Mouse (Mus musculus) c-Kit-positive CD71-positive TER-119-negative erythroid progenitor cells, embryonic 14.5 days (primary cell): ENCODE data around the gene Ush1g.

Experiments
- DNase-seq: peaks from one replicate; pipeline ENCODE4 v3.0.0-alpha.2; 2013; ENCODE audit warnings: low read depth

Ush1g gene

DNA sequence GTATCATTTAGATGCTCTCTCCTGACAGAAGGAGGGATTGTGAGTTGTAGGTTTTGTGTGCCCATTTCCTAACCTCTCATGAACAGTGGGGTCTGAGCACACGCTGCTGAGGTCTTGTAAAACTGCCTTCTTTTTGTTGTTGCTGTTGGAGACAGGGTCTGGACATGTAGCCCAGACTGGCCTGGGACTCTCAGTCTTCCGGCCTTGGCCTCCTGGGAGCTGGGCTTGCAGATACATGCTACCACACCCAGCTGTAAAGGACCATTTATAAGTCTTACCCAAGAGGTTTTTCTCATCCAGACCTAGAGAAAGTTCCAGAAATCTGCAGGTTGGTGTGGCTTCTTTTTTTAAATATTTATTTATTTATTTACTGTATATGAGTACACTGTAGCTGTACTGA lies 33.5 kb downstream of the Ush1g start:
- no peak for DNase-seq

DNA sequence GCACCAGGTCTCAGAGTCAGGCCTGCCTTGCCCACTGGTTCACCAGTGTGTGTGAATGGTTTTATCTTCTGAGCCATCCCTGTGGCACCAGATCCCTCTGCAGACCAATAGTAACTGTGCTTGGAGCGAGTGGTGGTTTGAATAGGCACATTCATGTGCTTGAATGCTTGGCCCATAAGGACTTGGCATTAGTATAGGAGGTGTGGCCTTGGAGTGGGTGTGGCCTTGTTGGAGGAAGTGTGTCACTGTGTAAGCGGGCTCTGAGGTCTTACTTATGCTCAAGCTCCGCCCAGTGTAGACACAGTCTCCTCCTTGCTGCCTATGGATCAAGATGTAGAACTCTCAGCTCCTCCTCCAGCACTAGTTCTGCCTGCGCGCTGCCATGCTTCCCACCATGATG lies 34.5 kb downstream of the Ush1g start:
- DNase-seq = no peak

GRCm38 (mm10) chr11:115286201-115286993 lies 35.4 kb downstream of the Ush1g start:
- DNase-seq = no peak

DNA sequence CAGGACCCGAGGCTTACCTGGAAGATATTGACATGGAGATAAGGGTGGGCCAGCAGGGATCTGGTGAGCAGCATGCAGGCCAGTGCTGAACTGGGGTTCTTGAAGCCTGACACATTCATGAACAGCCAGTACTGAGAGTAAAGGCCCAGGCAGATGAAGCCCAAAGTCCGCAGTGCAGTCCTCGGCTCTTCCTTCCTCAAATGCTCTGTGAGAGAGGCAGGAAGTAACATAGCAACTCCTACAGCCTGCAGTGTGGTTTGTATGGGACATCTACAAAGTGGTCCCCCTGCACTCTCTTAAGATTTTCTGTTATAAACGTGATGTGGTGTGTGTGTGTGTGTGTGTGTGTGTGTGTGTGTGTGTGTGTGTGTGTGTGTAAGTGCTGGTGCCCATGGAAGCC lies 36.6 kb downstream of the Ush1g start:
- DNase-seq = no peak

DNA sequence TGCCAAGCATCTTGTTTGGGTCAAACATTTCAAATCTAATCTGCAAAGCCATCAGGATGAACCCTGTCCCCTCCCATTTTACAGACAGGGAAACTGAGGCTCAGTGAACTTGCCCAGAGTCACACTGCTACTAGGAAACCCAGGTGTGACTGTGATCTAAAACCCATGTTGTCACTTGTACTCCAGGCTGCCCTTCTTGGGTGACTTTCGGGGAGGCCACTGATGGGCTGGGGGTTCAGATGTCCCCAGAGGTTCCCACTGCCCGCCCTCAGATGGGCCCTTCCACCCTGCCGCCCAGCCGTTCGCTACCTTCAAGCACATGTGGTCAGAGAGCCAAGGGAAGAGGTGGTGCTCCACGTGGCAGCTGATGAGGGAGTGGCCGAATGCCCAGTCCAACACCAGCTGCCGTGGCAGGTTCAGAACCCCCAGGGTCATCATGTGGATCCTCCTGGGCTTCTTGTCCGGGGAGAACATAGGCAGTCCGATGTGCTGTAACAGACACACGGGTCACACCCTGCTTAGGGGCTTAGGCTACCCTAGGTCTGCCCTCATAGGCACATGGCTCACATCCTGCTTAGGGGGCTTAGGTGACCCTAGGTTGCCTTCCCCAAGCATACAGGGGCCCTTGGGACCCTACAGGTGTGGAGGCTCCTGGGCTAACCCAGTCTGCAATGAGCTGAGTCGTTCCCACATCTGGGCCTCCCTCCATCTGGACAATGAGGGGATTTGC lies 37.8 kb downstream of the Ush1g start:
- no peak for DNase-seq

DNA sequence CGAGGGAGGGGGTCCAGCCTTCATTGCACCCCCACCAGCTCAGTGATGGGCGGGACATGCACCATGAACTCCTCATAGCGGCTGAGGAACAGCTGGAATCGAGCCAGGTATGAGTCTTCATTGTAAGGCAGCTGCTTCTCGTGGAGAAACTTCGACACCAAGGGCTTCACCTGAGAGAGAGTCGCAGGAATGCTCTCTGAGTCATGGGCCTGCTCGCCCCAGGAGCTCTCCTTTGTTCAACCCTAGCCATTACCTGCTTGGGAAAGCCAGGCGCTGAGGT lies 38.4 kb downstream of the Ush1g start:
- DNase-seq = no peak

- DNase-seq = no peak
Measured at GRCm38 (mm10) chr11:115282723-115283485, 38.9 kb downstream of the Ush1g start.

DNA sequence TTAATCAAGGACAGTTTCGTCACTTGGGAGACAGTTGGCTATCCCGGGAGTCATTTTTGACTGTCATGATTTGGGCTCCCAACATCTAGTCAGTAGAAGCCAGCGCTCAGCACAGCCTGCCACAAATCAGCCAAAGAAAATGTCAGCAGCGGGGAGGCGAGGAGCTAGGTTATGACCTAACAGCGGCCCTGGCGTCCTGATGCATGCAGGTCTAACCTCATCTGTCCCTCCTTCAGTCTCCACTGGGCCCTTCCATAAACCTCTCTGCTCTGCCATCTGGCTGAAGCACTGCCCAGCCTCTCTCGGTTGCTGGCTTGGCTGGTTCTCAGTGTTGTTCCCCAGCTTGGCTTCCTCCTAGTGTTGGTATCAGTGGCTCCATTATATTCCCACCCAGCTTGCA lies 39.5 kb downstream of the Ush1g start:
- no peak for DNase-seq

- DNase-seq = peak; percentile 77
Measured at GRCm38 (mm10) chr11:115279726-115280125, 42.1 kb downstream of the Ush1g start.

DNA sequence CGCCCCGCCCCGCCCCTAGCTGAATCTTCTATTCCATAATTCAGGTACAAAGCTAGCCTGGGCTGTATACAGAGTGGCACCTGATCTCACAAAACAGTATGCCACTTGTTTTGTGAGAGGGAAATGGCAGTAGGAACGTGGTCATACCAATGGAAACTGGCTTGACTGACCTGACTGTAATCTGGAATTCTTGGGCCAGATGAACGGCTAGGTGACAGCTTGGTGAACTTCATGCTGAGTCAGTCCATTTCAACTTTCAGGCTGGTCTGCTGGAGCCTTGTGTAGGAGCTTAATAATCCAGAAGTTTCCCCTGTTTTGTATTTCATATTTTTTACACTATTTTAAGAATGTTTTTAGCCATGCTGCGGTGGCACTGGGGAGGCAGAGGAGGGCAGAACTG lies 43.7 kb downstream of the Ush1g start:
- no peak for DNase-seq

- no peak for DNase-seq
Measured at GRCm38 (mm10) chr11:115277604-115277975, 44.3 kb downstream of the Ush1g start.

- DNase-seq = peak; percentile 100
Measured at GRCm38 (mm10) chr11:115276780-115277603, 44.8 kb downstream of the Ush1g start, which contains the start of gene Fdxr. Gene Fdxr, minus strand, starts transcription at chr11:115277050.

DNA sequence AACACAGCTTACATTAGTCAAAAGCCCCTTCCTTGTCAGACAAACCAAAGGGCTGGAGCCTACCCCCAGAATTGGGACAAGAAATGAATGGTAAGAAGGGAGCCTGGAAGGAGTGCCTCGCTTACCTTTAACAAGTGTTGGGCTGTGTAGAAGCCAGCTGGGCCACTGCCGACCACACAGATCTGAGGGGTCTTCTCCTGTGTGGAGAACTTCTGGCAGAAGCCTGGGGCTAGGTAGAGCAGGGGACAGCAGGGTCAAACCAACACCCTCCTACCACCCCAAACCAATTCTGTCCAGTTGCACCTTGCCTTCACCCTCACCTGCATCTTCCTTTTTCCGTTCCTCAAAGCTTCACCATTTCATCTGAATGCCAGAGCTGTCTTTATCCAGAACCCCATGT lies 45.9 kb downstream of the Ush1g start:
- DNase-seq = no peak

DNA sequence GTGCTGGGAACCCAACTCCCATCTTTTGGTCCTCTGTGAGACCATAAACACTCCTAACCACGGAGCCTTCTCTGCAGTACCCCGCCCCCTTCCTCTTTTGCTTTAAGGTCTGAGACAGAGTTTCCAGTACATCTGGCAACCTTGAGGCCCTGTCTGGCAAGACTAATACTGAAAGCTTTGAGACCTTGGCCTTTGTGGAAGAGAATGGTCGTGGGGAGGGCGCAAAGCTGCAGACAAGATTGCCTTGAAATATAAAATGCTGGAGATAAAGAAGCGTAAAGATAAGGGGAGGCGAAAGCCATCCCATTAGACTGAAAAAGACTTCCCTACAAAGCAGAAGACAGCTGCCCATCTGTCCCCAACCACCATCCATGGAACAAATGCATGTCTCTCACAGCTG lies 46.3 kb downstream of the Ush1g start:
- no peak for DNase-seq

DNA sequence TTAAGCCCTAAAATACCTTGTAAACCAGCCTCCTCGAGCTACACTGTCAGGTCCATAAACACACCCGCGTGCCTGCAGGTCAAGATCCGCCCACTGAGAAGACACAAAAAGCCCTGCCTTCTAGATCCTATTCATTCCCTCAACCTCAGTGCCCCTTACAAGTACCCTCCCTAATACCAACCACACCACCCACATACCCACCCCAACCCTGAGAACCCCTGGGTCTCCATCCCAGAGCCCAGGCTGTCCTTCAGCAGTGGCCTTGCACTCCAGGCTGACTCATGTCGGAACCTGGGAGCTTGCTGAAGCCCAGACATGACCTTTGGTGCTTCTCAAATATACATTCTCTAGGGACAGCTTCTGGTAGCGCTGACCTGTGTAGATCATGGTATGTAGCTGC lies 47.1 kb downstream of the Ush1g start:
- no peak for DNase-seq

- DNase-seq = no peak
Measured at GRCm38 (mm10) chr11:115274178-115274577, 47.7 kb downstream of the Ush1g start.

DNA sequence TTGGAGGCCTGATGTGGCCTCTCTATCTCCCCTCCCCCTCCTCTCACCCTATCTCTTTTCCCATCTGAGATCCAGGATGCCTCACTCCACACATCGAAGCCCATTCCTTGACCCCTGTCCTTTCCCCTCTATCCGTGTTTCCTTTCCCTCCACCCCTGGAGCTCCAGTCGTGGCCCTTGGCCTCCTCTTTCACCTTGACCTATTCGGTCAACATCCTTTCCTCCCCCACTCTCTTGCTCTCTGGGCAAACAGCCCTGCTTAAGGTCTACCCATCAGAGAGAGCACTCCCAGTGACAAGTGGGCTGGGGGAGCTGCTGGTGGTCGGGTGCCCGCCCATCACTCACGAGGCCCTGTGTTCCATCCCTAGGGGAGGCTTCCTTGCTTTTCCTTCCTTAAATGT lies 48.1 kb downstream of the Ush1g start:
- no peak for DNase-seq

GRCm38 (mm10) chr11:115272894-115273498 lies 48.8 kb downstream of the Ush1g start:
- no peak for DNase-seq

DNA sequence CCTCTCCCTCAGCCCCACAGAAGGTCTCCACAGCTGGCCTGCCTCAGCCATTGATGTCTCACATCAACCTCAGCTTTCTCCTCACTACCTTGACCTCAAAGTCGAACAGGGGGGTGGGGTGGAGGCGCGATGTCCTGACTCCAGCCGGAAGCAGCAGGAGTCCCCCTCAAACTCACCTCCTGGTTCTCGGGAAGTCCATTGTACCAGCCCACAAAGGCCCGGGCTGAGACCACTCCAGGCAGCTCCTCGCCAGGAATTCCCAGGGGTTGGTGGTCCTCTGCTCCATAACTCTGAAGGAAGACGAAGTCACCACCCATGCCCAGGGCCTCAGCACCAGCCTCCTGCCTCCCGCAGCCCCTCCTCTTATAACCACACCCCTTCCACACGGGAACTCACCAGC lies 50.4 kb downstream of the Ush1g start:
- no peak for DNase-seq

- DNase-seq = no peak
Measured at GRCm38 (mm10) chr11:115271052-115271451, 50.8 kb downstream of the Ush1g start.

- peak; percentile 56 for DNase-seq
Measured at GRCm38 (mm10) chr11:115270148-115270861, 51.5 kb downstream of the Ush1g start.
